Mouse (Mus musculus): ENCODE results near the gene Trpv2. TPM values are rescaled to one million over a fixed set of nuclear protein-coding genes. Genes with fewer than 3 reads are reported as not detected.

The Trpv2 gene
- total and polyA plus RNA-seq, 3 experiments = 39.2 to 58.7 (median 46.2) TPM

GRCm38 (mm10) chr11:62636105-62636839 is 62.0 kb downstream of the Trpv2 start:
- H3K4me2 ChIP-seq (ENCODE audit: insufficient read depth, low read depth, poor library complexity, severe bottlenecking) = no peak overlapping the region
- DNase-seq (ENCODE audit: extremely low read depth) = no peak
- peaks cover 0 to 11% of the 10 kb centered on the region in 2 experiments; a peak in 2 of 4 replicates for H3K4me1 ChIP-seq (ENCODE audit: control insufficient read depth in 1 of 2, insufficient read depth in 2 of 2)
- no peaks in the 10 kb centered on the region for H3K36me3 ChIP-seq (replicated peaks in 1 of 2; ENCODE audit: control insufficient read depth in 1 of 2, insufficient read depth in 1 of 2, low read length in 1 of 2)
- H3K27ac ChIP-seq (ENCODE audit: insufficient read depth, low read depth) = no peak overlapping the region
- no peak overlapping the region for H3K4me3 ChIP-seq (replicated peaks in 1 of 3; ENCODE audit: low read depth in 2 of 3, low read length in 2 of 3, poor library complexity in 1 of 3)
- no peaks in the 10 kb centered on the region for H3K79me2 ChIP-seq (replicated peaks; ENCODE audit: control insufficient read depth, extremely low read depth, insufficient read depth, poor library complexity, severe bottlenecking)
- H3K9me3 ChIP-seq (replicated peaks; ENCODE audit: low read length) = no peaks in the 10 kb centered on the region
- no peak overlapping the region for H3K9ac ChIP-seq (ENCODE audit: insufficient read depth, low read depth)
- in situ Hi-C loops (cut with MboI; ENCODE audit: low pct_ligation_motif_present, low pct_unique_long_range_greater_than_20kb, low sequenced_read_pairs) (no loop called here), dilution Hi-C loops (cut with MboI; ENCODE audit: extremely low pct_ligation_motif_present, extremely low pct_unique_long_range_greater_than_20kb, low sequenced_read_pairs) (no loop called here)
- TF ChIP-seq MXI1 (IDR thresholded peaks at IDR 0.05; ENCODE audit: low read depth, low read length) (no peak), SIN3A (IDR thresholded peaks at IDR 0.05; ENCODE audit: low read length) (no peak), EP300 (IDR thresholded peaks at IDR 0.05; ENCODE audit: low read length) (no peak), POLR2AphosphoS2 (IDR thresholded peaks at IDR 0.05; ENCODE audit: low read depth, low read length) (no peak), SMC3 (IDR thresholded peaks at IDR 0.05; ENCODE audit: low read depth, low read length) (no peak), JUND (conservative IDR thresholded peaks at IDR 0.05; ENCODE audit: low read depth, low read length) (no peak), HCFC1 (IDR thresholded peaks at IDR 0.05; ENCODE audit: low read depth, low read length) (no peak), RCOR1 (conservative IDR thresholded peaks at IDR 0.05; ENCODE audit: low read depth, low read length) (no peak), RAD21 (IDR thresholded peaks at IDR 0.05; ENCODE audit: low read depth, low read length) (no peak), MYC (IDR thresholded peaks at IDR 0.05; ENCODE audit: low read depth, low read length) (no peak)
- no peaks in the 10 kb centered on the region for H3K27me3 ChIP-seq (replicated peaks)

GRCm38 (mm10) chr11:62636840-62637221 is 62.5 kb downstream of the Trpv2 start:
- Histone ChIP-seq H3K27me3 (replicated peaks) (no peaks in the 10 kb centered on the region), H3K4me2 (ENCODE audit: insufficient read depth, low read depth, poor library complexity, severe bottlenecking) (no peak overlapping the region), H3K9me3 (replicated peaks; ENCODE audit: low read length) (no peaks in the 10 kb centered on the region), H3K9ac (ENCODE audit: insufficient read depth, low read depth) (no peak overlapping the region), H3K79me2 (replicated peaks; ENCODE audit: control insufficient read depth, extremely low read depth, insufficient read depth, poor library complexity, severe bottlenecking) (no peaks in the 10 kb centered on the region), H3K4me1 (ENCODE audit: control insufficient read depth in 1 of 2, insufficient read depth in 2 of 2) (peaks cover 0 to 16% of the 10 kb centered on the region in 2 experiments; a peak in 2 of 4 replicates), H3K4me3 (replicated peaks in 1 of 3; ENCODE audit: low read depth in 2 of 3, low read length in 2 of 3, poor library complexity in 1 of 3) (no peak overlapping the region), H3K27ac (ENCODE audit: insufficient read depth, low read depth) (no peak overlapping the region), H3K36me3 (replicated peaks in 1 of 2; ENCODE audit: control insufficient read depth in 1 of 2, insufficient read depth in 1 of 2, low read length in 1 of 2) (no peaks in the 10 kb centered on the region)
- no peak for DNase-seq (ENCODE audit: extremely low read depth)
- dilution Hi-C loops (cut with MboI; ENCODE audit: extremely low pct_ligation_motif_present, extremely low pct_unique_long_range_greater_than_20kb, low sequenced_read_pairs) (no loop called here), in situ Hi-C loops (cut with MboI; ENCODE audit: low pct_ligation_motif_present, low pct_unique_long_range_greater_than_20kb, low sequenced_read_pairs) (no loop called here)
- TF ChIP-seq MAZ (IDR thresholded peaks at IDR 0.05; ENCODE audit: low read depth, low read length) (no peak), USF2 (conservative IDR thresholded peaks at IDR 0.05; ENCODE audit: low read depth, low read length) (0 out of 2 replicates have a peak, but pooled peaks have one; percentile 11)

GRCm38 (mm10) chr11:62637401-62637800 is 63.1 kb downstream of the Trpv2 start:
- Histone ChIP-seq H3K4me2 (ENCODE audit: insufficient read depth, low read depth, poor library complexity, severe bottlenecking) (no peak overlapping the region), H3K79me2 (replicated peaks; ENCODE audit: control insufficient read depth, extremely low read depth, insufficient read depth, poor library complexity, severe bottlenecking) (no peaks in the 10 kb centered on the region), H3K4me1 (ENCODE audit: control insufficient read depth in 1 of 2, insufficient read depth in 2 of 2) (peaks cover 1 to 18% of the 10 kb centered on the region in 2 experiments; a peak in 3 of 4 replicates), H3K27me3 (replicated peaks) (no peaks in the 10 kb centered on the region), H3K9me3 (replicated peaks; ENCODE audit: low read length) (no peaks in the 10 kb centered on the region), H3K36me3 (replicated peaks in 1 of 2; ENCODE audit: control insufficient read depth in 1 of 2, insufficient read depth in 1 of 2, low read length in 1 of 2) (no peaks in the 10 kb centered on the region), H3K4me3 (replicated peaks in 1 of 3; ENCODE audit: low read depth in 2 of 3, low read length in 2 of 3, poor library complexity in 1 of 3) (no peak overlapping the region), H3K27ac (ENCODE audit: insufficient read depth, low read depth) (no peak overlapping the region), H3K9ac (ENCODE audit: insufficient read depth, low read depth) (no peak overlapping the region)
- in situ Hi-C loops (cut with MboI; ENCODE audit: low pct_ligation_motif_present, low pct_unique_long_range_greater_than_20kb, low sequenced_read_pairs) (no loop called here), dilution Hi-C loops (cut with MboI; ENCODE audit: extremely low pct_ligation_motif_present, extremely low pct_unique_long_range_greater_than_20kb, low sequenced_read_pairs) (no loop called here)
- TF ChIP-seq POLR2A (IDR thresholded peaks at IDR 0.05; ENCODE audit: low read depth, low read length) (no peak), POLR2AphosphoS2 (IDR thresholded peaks at IDR 0.05; ENCODE audit: low read depth, low read length) (no peak), PAX5 (IDR thresholded peaks at IDR 0.05; ENCODE audit: low read length) (no peak), BHLHE40 (IDR thresholded peaks at IDR 0.05; ENCODE audit: low read depth, low read length) (no peak)
- no peak for DNase-seq (ENCODE audit: extremely low read depth)

All from CH12.LX (cell line).